Mouse (Mus musculus): ENCODE measurements at regions not wholly inside any gene's neighbourhood (a gene's known extent, or its start where the extent isn't known, plus 50 kb on each side); places are given as distances from the start of the nearest gene placed in this dataset.

- no peaks in the 10 kb centered on the region for H3K27me3 ChIP-seq (ENCODE audit: control insufficient read depth, insufficient read depth, low read length)
- no peak overlapping the region for H3K4me3 ChIP-seq (ENCODE audit: control insufficient read depth, insufficient read depth, low read length)
- H3K36me3 ChIP-seq (ENCODE audit: control insufficient read depth, insufficient read depth, low read length), result no peaks in the 10 kb centered on the region
- H3K27ac ChIP-seq (ENCODE audit: control insufficient read depth, insufficient read depth, low read length), result no peak overlapping the region
- no peak for DNase-seq
- TF ChIP-seq POLR2A (IDR thresholded peaks at IDR 0.05; ENCODE audit: control insufficient read depth, extremely low read depth, insufficient read depth, low read length, poor library complexity), result no peak
- no peak for TF ChIP-seq CTCF (IDR thresholded peaks at IDR 0.05; ENCODE audit: borderline replicate concordance, control insufficient read depth, extremely low read depth, insufficient read depth, low read length, poor library complexity)
- H3K4me1 ChIP-seq (replicated peaks; ENCODE audit: control insufficient read depth, insufficient read depth, low read length), result no peaks in the 10 kb centered on the region
- WGBS, result 89% methylated on average over 9 of the region's 9 CpGs
These were observed 67.4 kb upstream of the Ccdc39 start for GRCm38 (mm10) chr3:33911559-33911958.

DNA sequence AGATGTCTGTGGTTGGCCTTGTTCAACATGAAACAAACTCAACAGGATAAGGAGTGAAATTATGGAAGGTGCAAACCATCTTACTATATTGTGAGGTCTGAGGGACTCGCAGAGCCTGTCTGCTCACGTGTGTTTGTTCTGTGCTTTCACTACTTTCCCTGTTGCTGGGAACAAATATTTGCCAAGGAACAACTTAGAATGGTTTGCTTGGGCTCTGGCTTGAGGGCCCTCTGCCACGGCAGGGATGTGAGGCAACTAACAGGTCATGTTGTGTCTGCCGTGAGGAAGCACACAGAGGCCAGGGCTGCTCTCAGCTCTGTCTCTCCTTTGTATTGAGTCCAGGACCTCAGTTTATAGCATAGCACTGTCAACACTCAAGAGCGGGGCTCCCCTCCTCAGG is 69.4 kb upstream of the Ccdc39 start:
- TF ChIP-seq POLR2A (IDR thresholded peaks at IDR 0.05; ENCODE audit: control insufficient read depth, extremely low read depth, insufficient read depth, low read length, poor library complexity), result no peak
- Histone ChIP-seq H3K27ac (ENCODE audit: control insufficient read depth, insufficient read depth, low read length) (no peak overlapping the region), H3K4me1 (replicated peaks; ENCODE audit: control insufficient read depth, insufficient read depth, low read length) (no peaks in the 10 kb centered on the region), H3K27me3 (ENCODE audit: control insufficient read depth, insufficient read depth, low read length) (no peaks in the 10 kb centered on the region), H3K4me3 (ENCODE audit: control insufficient read depth, insufficient read depth, low read length) (no peak overlapping the region), H3K36me3 (ENCODE audit: control insufficient read depth, insufficient read depth, low read length) (no peaks in the 10 kb centered on the region)
- WGBS, result 95% methylated on average over 5 of the region's 5 CpGs
- DNase-seq, result no peak

DNA sequence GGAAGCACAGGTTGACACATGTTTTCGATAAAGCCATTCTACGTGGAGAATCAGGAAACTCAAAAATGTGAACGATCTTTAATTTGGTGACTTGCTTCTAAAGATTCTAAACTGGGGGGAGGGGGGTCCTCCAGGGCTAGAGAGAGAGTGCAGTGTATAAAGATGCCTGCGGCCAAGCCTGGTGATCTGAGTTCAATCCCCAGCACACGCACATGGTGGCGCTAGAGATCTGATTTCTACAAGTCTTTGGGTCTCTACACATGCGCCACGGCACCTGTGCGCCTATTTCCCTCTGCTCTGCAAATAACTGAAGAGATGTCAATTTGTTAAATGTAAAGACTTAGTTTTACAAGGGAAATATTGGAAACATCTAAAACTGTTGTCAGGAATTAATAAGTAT is 70.3 kb upstream of the Ccdc39 start:
- H3K4me3 ChIP-seq (ENCODE audit: control insufficient read depth, insufficient read depth, low read length), result no peak overlapping the region
- no peaks in the 10 kb centered on the region for H3K4me1 ChIP-seq (replicated peaks; ENCODE audit: control insufficient read depth, insufficient read depth, low read length)
- no peak for DNase-seq
- TF ChIP-seq CTCF (IDR thresholded peaks at IDR 0.05; ENCODE audit: borderline replicate concordance, control insufficient read depth, extremely low read depth, insufficient read depth, low read length, poor library complexity) (no peak), POLR2A (IDR thresholded peaks at IDR 0.05; ENCODE audit: control insufficient read depth, extremely low read depth, insufficient read depth, low read length, poor library complexity) (no peak)
- no peak overlapping the region for H3K27ac ChIP-seq (ENCODE audit: control insufficient read depth, insufficient read depth, low read length)
- H3K27me3 ChIP-seq (ENCODE audit: control insufficient read depth, insufficient read depth, low read length), result no peaks in the 10 kb centered on the region
- H3K36me3 ChIP-seq (ENCODE audit: control insufficient read depth, insufficient read depth, low read length), result no peaks in the 10 kb centered on the region
- 76% methylated on average over 9 of the region's 9 CpGs for WGBS

GRCm38 (mm10) chr3:33915777-33916176 is 71.7 kb upstream of the Ccdc39 start:
- no peaks in the 10 kb centered on the region for H3K4me1 ChIP-seq (replicated peaks; ENCODE audit: control insufficient read depth, insufficient read depth, low read length)
- no peak overlapping the region for H3K27ac ChIP-seq (ENCODE audit: control insufficient read depth, insufficient read depth, low read length)
- no peaks in the 10 kb centered on the region for H3K36me3 ChIP-seq (ENCODE audit: control insufficient read depth, insufficient read depth, low read length)
- no peak overlapping the region for H3K4me3 ChIP-seq (ENCODE audit: control insufficient read depth, insufficient read depth, low read length)
- no peak for DNase-seq
- H3K27me3 ChIP-seq (ENCODE audit: control insufficient read depth, insufficient read depth, low read length), result no peaks in the 10 kb centered on the region
- TF ChIP-seq CTCF (IDR thresholded peaks at IDR 0.05; ENCODE audit: borderline replicate concordance, control insufficient read depth, extremely low read depth, insufficient read depth, low read length, poor library complexity) (no peak), POLR2A (IDR thresholded peaks at IDR 0.05; ENCODE audit: control insufficient read depth, extremely low read depth, insufficient read depth, low read length, poor library complexity) (no peak)

GRCm38 (mm10) chr3:33916318-33916717 is 72.2 kb upstream of the Ccdc39 start:
- no peak for DNase-seq
- TF ChIP-seq POLR2A (IDR thresholded peaks at IDR 0.05; ENCODE audit: control insufficient read depth, extremely low read depth, insufficient read depth, low read length, poor library complexity) (no peak), CTCF (IDR thresholded peaks at IDR 0.05; ENCODE audit: borderline replicate concordance, control insufficient read depth, extremely low read depth, insufficient read depth, low read length, poor library complexity) (no peak)
- no peak overlapping the region for H3K4me3 ChIP-seq (ENCODE audit: control insufficient read depth, insufficient read depth, low read length)
- H3K27ac ChIP-seq (ENCODE audit: control insufficient read depth, insufficient read depth, low read length), result no peak overlapping the region
- H3K27me3 ChIP-seq (ENCODE audit: control insufficient read depth, insufficient read depth, low read length), result no peaks in the 10 kb centered on the region
- H3K36me3 ChIP-seq (ENCODE audit: control insufficient read depth, insufficient read depth, low read length), result no peaks in the 10 kb centered on the region
- H3K4me1 ChIP-seq (replicated peaks; ENCODE audit: control insufficient read depth, insufficient read depth, low read length), result no peaks in the 10 kb centered on the region
- 89% methylated on average over 10 of the region's 10 CpGs for WGBS

DNA sequence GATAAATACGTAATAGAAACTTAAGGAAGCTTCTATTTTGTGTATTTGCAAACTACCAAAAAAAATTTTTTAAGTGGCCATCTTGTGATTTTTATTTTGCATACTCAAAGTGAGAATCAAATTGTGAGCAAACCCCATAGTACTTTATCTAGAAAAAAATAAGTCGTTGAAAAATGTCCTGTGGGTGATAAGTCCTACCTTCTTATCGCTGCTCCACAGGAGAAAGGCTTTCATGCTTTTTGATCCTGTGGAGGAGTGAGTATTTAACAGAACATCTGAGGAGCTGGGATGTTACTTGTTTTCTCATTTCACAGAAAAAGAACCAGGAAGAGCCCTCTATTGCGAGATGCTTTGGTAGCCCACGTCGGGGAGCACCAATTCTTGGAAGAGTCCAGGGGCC is 72.7 kb upstream of the Ccdc39 start:
- no peak for DNase-seq
- no peaks in the 10 kb centered on the region for H3K36me3 ChIP-seq (ENCODE audit: control insufficient read depth, insufficient read depth, low read length)
- TF ChIP-seq CTCF (IDR thresholded peaks at IDR 0.05; ENCODE audit: borderline replicate concordance, control insufficient read depth, extremely low read depth, insufficient read depth, low read length, poor library complexity), result no peak
- TF ChIP-seq POLR2A (IDR thresholded peaks at IDR 0.05; ENCODE audit: control insufficient read depth, extremely low read depth, insufficient read depth, low read length, poor library complexity), result no peak
- no peak overlapping the region for H3K27ac ChIP-seq (ENCODE audit: control insufficient read depth, insufficient read depth, low read length)
- 90% methylated on average over 6 of the region's 6 CpGs for WGBS
- no peak overlapping the region for H3K4me3 ChIP-seq (ENCODE audit: control insufficient read depth, insufficient read depth, low read length)
- H3K4me1 ChIP-seq (replicated peaks; ENCODE audit: control insufficient read depth, insufficient read depth, low read length), result no peaks in the 10 kb centered on the region
- no peaks in the 10 kb centered on the region for H3K27me3 ChIP-seq (ENCODE audit: control insufficient read depth, insufficient read depth, low read length)

DNA sequence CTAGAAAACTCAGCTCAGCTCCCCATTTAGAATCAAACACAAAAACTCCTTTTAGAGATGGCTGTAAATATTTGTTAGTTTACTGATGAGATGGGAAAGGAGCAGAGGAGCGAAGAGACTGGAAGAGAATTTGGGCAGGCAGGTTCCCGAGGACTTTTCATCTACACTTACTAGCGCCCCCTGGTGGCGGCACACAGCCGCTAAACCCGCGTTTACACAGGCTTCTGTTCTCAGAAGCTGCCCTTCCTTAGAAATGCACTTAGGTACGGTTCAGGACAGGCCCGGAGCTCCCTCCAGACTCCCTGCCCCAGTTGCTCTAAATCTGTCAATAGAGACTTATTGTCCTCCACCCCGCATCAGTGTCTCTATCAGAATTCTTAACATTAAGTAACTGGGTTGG is 74.7 kb upstream of the Ccdc39 start:
- Histone ChIP-seq H3K4me1 (replicated peaks; ENCODE audit: control insufficient read depth, insufficient read depth, low read length) (no peaks in the 10 kb centered on the region), H3K27me3 (ENCODE audit: control insufficient read depth, insufficient read depth, low read length) (no peaks in the 10 kb centered on the region), H3K36me3 (ENCODE audit: control insufficient read depth, insufficient read depth, low read length) (no peaks in the 10 kb centered on the region), H3K4me3 (ENCODE audit: control insufficient read depth, insufficient read depth, low read length) (no peak overlapping the region), H3K27ac (ENCODE audit: control insufficient read depth, insufficient read depth, low read length) (no peak overlapping the region)
- peak; percentile 42 for DNase-seq
- peak; percentile 69; the same call in 1 of the 2 replicates for TF ChIP-seq CTCF (IDR thresholded peaks at IDR 0.05; ENCODE audit: borderline replicate concordance, control insufficient read depth, extremely low read depth, insufficient read depth, low read length, poor library complexity)
- no peak for TF ChIP-seq POLR2A (IDR thresholded peaks at IDR 0.05; ENCODE audit: control insufficient read depth, extremely low read depth, insufficient read depth, low read length, poor library complexity)
- WGBS, result 8% methylated on average over 10 of the region's 10 CpGs
